Mouse (Mus musculus): ENCODE data around the gene Rnf225.
"Not testable (repeated sequence)": the region's sequence is repeated elsewhere in the genome, so short reads cannot be mapped to it uniquely, and the experiment has no call there.

The Rnf225 gene

DNA sequence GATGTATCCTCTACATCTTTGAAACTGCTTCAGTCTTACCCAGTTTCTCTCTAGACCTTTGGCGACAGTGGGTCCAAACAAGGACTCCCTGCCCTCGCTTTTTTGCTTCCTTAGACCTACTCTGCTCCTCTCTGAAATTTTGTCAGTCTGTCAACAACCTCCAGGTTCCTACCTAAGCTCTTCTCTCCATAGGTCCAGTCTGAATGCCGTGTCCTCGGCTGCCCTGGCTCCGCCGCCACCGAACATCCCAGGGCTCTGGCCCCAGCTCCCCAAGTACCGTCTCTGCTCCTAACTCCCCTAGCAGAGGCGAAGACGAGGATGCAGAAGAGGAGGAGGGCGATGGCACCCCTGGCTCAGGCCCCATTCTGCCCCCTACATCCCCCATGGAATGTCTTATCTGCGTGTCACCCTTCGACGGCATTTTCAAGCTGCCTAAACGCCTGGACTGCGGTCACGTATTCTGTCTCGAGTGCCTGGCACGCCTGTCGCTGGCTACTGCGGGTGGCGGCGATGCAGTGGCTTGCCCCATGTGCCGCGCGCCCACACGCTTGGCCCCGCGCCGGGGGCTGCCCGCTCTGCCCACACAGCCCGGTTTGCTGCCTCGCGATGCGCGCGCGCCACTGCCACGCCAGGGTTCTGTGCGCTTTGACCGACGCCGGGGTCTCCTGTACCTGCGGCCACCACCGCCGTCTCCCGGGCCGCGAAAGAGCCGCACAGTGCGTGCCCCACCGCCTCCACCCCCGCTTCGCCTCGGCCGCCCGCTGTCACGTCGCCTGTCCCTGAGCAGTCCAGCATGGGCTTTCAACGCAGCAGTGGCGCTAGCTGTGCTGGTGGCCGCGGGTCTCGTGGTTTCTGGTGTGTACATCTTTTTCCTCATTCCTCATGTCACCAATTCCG lies 725 bp downstream of the Rnf225 start:
- in situ Hi-C loops (cut with MboI, MseI): no loop called here

DNA sequence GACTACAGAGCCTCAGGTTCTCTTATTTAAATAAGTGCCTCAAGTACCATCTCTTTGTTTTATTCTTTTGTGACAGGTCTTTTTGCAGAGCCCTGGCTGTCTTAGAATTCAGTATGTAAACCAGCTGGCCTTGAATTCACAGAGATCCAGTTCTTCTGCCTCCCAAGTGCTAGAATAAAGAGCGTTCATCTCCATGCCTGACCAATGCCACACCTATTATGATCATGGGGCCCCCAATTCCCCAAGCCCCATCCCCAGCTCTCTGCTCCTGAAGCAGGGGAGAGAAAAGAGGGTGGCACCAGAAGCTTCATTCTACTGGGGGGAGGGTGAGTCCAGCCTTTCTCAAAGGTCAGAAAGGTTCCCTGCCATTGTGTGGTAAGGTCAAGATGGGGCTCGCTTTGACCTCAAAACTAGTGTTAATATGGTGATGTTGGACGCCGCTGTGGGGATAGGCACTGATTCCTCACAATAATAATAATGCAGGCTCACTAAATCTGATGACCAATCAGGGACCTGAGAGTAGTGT lies 6.5 kb downstream of the Rnf225 start:
- in situ Hi-C loops (cut with MboI, MseI): no loop called here

DNA sequence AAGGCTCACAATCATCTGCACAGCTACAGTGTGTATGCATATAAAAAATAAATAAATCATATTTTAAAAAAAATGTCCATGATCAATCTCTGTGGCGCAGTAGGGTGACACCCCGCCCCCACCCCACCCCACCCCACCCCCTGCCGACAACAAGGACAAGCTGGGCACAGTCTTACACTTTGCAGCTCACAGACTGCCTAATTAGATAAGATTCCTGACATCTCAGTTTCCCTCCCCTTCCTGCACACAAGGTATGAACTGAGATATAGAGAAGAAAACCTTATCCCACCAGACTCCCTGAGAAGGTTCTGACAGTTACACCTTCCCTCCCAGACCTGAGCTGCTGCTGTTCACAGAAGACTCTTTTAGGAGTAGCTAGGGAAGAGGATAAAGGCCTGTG lies 7.6 kb downstream of the Rnf225 start:
- in situ Hi-C loops (cut with MboI, MseI): no loop called here

DNA sequence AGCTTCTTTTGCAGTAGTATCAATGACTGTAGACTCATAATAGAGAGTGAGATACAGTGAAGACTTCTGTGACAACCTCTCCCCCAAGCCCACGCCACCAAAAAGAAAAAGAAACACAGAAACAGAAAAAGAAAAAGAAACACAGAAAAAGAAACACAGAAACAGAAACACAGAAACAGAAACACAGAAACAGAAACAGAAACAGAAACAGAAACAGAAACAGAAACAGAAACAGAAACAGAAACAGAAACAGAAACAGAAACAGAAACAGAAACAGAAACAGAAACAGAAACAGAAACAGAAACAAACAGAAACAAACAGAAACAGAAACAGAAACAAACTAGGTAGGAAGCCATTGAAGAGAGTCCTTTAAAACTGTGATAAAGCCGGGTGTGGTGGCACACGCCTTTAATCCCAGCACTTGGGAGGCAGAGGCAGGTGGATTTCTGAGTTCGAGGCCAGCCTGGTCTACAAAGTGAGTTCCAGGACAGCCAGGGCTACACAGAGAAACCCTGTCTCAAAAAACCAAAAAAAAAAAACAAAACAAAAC lies 10.1 kb downstream of the Rnf225 start:
- in situ Hi-C loops (cut with MboI, MseI): not testable (repeated sequence)

DNA sequence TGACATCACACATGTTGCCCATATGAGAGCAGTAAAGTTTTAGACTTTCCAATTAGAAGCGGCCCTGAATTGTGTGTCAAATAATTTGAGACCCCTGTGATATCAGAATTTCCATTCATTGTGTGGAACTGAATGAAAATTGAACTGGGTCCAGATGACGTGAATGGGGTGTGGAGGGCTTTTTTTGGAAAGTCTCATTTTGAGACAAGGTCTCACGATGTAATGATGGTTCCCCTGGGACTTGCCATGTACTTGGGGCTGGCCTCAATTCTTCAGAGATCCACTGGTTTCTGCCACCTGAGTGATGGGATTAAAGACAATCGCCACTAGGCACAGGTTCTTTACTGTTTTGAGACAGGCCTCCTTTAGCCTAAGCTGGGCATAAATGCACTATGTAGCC lies 13.4 kb downstream of the Rnf225 start:
- in situ Hi-C loops (cut with MboI, MseI): loop anchor here in 1 of 2 experiments (5.0 kb wide), 1 partner anchor 67 kb away; no protein-coding TSS in a partner anchor

DNA sequence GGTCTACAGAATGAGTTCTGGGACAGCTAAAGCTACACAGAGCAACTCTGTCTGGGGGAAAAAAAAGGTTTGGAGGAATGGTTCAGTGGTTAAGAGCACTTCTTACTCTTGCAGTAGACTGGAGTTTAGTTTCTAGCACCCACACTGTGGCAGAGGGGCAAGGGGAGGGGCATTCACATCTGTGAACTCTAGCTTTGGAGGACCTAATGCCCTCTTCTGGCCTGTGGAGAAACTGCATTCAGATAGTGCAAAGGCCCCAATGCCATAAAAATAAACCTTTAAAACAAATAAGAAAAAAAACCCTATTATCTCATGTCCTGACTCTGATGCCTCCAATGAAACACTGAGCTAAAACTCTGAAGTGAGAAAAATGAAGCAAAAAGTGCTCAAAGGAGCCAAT lies 16.3 kb downstream of the Rnf225 start:
- in situ Hi-C loops (cut with MboI, MseI): loop anchor here in 1 of 2 experiments (5.0 kb wide), 1 partner anchor 64 kb away; no protein-coding TSS in a partner anchor

DNA sequence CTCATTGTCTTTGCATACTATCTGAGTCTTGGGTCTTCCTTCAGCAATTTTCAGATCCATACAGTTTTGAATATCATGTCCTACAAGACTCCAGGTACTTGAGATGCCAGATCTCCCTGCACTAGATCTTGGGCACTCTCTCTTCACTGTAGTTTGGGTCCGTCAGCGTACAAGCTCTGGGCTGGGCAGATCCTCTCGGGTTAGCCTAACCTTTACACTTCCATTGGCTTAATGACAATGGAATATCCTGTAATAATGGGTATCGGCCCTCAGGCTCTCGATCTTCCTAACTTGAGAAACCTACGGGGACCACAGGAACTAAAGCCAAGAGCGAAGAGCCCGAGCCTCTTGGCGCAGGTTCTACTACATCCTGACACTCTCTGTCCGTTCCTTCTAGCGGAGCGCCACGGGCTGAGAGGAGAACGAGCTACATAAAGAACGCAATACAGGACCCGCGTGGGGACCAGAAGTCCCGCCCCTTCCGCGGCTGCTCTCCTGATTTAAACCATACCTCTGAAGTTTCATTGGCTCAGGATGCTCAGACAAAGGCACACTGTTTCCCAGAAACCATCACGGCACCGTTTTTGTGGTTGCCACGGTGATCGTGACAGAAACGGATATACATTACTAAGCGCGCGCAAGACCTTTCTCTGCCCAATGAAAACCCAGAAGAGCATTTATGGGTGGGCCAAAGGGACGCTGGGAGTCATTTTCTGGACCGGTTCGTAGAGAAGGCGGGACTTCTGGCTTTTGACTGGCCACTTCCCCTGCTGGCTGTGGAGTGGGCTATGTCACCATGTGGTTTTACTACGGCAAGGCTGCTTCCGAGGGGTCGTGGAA lies 22.0 kb downstream of the Rnf225 start:
- in situ Hi-C loops (cut with MboI, MseI): no loop called here

DNA sequence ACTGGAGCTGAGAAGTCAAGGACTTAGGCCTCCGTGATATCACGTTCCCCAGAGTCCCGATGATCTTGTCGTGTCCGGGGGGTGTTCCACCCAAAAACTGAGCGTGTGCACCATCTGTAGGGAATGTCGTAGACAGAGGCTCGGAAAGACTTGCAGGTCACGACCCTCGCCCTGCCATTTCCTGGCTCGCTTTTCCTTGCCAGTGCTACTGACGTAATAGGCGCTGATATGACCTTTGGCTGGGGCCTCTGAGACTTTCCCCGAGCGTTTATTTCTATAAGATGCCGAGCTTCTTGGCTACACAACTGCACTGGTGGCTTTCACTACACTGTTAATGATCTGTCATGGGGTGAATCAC lies 22.6 kb downstream of the Rnf225 start:
- in situ Hi-C loops (cut with MboI, MseI): loop anchor here in 1 of 2 experiments (5.0 kb wide), 1 partner anchor 57 kb away; no protein-coding TSS in a partner anchor

DNA sequence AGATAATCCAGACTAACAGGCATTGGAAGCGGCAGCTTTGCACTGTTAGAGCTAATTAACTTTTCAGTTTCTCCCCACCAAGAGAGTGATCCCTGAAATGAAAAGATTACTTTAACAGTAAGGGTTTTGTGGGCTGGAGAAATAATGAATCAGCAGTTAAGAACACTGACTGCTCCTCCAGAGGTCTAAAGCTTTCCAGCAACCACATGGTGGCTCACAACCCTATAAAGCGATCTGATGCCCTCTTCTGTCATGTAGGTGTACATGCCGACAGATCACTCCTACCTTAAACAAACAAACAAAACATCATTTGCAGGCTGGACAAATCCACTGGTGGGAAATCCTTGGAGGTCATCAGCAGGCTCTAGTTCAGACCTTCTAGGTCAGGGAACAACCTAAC lies 27.7 kb downstream of the Rnf225 start:
- in situ Hi-C loops (cut with MboI, MseI): loop anchor here in 1 of 2 experiments (5.0 kb wide), 1 partner anchor 52 kb away; no protein-coding TSS in a partner anchor

DNA sequence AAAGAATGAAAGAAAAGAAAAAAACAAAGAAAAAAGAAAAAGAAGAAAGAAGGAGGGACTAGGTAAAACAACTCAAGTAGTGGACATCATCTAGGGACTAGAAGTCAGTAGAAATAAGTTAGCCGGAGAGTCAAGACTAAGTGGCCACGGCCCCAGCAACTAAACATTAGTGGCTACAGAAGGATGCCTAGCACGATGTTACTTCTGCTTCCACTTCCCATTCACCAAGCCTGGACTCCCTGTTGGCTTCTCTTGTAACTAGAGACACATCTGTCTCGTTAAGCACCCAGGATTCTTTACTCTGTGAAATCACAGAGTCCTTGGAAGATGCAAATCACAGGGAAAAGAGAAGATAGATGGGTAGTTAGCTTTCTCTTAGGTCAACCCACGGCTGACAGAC lies 30.3 kb downstream of the Rnf225 start:
- in situ Hi-C loops (cut with MboI, MseI): no loop called here

DNA sequence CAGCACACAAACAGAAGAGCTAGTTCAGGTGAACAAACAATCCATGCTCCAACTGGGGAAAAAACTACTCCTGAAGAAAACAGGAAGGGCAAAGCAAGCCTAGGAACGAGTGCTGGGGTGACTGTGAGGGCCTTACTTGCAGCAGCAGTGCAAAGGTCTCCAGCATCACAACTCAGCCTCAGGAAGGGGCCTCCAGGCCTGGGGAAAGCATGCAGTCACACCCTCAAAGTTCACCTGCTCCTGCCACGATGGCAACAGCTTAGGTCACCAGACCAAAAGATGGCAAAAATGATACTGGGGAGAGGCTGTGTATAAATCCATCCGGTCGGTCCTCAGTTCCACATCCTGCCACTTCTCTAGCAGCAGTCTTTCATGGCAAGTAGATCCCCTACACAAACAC lies 31.7 kb downstream of the Rnf225 start:
- in situ Hi-C loops (cut with MboI, MseI): no loop called here

DNA sequence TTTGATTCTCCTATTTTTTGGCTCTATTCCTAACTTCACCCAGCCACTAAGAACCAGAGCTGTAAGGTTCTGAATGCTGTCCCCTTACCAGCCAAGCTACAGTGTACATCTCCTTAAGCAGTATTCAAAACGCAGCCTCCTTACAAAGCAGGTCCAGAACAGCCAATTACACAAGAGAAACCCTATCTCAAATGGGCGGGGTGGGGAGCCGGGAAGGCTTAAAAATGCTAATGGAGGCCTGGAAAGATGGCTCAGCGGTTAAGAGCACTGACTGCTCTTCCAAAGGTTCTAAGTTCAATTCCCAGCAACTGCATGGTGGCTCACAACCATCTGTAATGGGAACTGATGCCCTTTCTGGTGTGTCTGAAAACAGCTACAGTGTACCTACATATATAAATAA lies 32.5 kb downstream of the Rnf225 start:
- in situ Hi-C loops (cut with MboI, MseI): no loop called here

DNA sequence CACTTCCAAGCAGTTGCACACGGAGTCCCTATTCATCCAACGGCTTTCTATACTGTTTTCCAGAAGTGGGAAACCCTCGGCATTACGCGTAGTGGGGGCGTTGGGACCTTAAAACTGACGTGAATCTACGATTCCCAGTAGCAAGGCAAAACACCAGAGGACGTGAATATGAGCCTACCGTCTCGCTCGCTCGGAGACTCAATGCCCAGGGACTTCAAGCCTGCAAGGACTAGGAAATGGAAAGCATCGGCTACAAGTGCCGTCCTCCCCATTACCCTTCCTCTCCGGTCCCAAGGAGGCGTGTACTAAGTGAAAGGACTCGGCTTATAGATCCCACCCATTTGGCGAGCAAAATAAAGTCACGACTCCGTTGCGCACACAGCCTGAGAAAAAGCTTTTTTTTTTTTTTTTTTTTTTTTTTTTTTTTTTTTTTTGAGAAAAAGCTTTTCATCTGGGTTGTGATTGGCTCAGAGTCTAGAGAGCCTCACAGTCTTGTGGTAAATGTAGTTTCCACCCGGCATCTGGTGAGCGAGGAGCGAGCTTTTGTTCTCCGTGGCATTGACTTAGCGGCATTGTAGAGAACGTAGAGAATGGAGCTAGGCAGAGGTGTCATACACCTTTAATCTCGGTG lies 34.4 kb downstream of the Rnf225 start:
- in situ Hi-C loops (cut with MboI, MseI): no loop called here

DNA sequence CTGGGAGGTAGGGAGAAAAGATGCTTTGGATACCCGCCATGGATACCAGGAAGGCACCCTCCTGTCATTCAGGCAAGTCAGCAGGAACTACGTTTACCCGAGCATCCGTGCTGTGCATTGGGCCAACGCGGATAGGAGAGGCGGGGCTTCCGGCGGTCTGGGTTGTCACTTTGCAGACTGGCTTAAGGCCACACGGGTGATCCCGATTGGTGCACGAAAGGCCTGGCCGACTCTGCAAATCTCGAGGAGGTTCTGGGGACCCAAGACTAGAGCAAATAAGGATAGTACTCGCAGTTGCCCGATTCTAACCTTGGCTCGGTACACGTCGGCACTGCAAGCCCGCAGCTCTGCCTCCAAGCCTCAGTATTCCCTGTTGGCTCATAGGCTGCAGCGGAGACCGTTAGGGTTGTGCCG lies 38.5 kb downstream of the Rnf225 start, which contains the start of gene Zfp324:
Gene Zfp324, plus strand, starts transcription at position 161 of the 414 bp plus-strand sequence.
- in situ Hi-C loops (cut with MboI, MseI): no loop called here

DNA sequence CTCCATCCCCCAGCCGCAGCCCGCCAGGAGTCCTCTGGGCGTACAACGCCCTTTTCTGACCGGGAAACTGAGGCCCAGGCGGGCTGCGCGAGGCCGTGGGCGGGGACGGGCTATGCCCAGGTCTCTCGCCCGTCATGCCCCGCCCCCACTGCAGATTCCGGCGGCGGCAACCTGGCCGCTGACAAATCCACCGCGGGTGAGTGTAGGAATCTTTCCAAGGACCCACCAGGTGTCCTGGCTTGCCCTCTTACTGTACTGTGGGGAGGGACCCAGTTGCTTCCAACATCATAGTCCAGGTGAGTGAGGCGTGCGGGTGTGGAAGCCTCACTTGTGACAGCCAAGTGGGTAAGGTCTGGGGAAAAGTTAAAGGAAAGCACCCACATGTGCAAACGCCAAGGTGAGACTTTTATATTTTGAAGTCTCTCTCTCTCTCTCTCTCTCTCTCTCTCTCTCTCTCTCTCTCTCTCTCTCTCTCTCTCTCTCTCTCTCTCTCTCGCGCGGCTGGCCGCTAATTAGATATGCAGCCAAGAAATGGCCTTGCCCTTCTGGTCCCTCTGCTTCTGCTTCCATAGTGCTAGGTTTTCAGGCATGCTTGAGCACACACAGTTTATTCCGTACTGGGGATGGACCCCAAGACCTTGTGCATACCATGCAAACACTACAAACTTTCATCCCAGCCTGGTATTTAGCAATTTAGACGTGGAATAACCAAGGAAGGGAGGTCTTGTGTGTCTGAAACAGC lies 39.1 kb downstream of the Rnf225 start:
- in situ Hi-C loops (cut with MboI, MseI): no loop called here

DNA sequence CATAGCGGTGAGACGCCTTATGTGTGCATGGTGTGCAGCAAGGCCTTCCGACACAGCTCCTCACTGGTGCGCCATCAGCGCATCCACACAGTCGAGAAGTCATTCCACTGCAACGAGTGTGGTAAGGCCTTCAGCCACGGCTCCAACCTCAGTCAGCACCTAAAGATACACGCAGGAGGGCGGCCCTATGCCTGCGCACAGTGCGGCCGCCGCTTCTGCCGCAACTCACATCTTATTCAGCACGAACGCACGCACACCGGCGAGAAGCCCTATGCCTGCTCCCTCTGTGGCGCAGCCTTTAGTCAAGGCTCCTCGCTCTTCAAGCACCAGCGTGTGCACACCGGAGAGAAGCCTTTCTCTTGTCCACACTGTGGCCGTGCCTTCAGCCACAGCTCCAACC lies 43.7 kb downstream of the Rnf225 start:
- in situ Hi-C loops (cut with MboI, MseI): no loop called here

DNA sequence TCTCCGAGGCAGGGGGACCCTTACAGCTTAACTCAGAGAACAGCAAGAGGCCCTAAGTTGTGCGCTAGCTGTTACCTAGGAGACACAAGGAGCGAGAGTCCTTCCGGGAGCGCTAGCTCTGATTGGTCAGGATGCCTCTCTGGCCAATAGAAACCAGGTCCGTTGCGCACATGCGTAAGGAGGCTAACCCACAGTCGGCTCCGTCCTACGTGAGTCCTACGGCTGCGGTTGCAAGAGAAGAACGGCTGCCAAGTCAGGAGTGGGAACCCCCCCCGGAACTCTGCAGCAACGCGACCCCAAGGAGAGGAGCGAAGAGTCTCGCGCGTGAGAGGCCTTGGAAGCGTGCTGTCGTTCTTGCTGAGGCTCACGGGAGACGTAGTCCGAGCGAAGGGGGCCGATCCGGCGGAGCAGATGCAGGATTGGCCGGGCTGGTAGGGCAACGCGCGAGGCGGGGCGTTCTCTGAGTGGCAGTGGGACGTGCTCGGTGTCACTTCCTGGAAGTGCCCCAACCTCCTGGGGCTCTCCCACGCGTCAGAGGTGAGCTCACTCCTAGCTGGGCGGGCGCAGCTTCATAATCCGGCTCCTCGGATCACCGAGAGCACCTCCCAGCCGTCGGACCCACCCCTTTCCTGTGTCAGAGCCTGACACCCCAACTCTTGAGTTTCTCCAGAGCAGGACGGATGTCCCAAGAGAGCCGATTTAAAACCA lies 50.6 kb downstream of the Rnf225 start, which contains the start of gene Zfp446:
Gene Zfp446, plus strand, starts transcription at position 167 of the 708 bp plus-strand sequence.
- in situ Hi-C loops (cut with MboI, MseI): no loop called here

DNA sequence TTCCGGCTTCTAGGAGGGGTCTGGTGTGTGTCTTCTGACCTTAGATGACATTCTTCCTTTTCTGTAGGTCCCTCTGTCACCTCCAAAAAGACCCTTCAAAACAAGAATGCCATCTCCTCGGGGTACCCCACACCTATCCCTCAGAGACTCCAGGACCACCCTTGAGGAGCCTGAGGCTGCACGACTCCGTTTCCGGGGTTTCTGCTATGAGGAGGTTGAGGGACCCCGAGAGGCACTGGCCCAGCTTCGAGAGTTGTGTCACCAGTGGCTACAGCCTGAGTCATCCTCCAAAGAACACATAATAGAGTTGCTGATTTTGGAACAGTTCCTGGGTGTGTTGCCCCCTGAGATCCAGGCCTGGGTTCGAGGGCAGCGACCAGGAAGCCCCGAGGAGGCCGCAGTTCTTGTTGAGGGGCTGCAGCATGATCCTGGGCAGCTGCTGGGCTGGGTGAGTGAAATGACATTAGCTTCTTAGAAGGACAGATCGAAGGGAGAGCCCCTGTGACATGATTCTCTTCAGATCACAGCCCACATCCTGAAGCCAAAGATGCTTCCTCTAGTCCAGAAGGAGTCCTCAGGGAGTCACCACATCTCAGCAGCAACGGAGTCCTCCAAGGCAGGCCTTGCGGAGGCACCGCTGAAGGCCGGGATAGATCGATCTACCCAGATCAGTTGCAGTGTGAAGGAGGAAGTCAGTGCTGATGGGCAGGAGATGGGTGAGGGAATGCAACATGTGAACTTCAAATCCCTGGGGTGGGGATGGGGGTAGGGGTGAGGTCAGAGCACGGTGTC lies 51.9 kb downstream of the Rnf225 start:
- in situ Hi-C loops (cut with MboI, MseI): no loop called here

DNA sequence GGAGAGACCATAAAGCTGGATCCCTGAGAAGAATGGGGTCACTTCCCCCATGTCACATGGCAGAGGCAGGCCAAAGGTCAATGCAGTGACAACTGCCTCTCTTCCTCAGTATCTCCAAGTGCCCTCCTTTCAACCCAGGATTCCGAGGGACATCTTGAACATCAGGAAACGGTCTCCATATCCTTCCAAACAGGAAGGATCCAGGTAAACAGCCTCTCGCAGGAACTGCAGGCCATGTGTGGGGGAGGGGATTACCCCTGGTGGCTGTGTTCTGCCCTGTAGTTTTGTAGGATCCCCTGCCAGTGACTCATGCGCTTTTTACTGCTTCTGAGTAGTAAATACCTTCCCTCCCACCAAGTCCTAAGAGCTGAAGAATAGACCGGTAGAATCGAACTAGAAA lies 52.6 kb downstream of the Rnf225 start:
- in situ Hi-C loops (cut with MboI, MseI): no loop called here
